Mouse (Mus musculus) Patski (cell line): ENCODE measurements around the gene Aurka. TPM values are rescaled to one million over a fixed set of nuclear protein-coding genes. Genes with fewer than 3 reads are reported as not detected.

Source experiments
- ATAC-seq: fragments of 100-300 bp; one replicate; pipeline ENCODE4 v1.8.0; 2021
- CTCF ChIA-PET: fragments of 350-600 bp; sonication (Branson Sonifier 250); formaldehyde crosslinking; loops from one replicate; lab custom pipeline; 2022; ENCODE audit warnings: inconsistent platforms; lab: Charles Lee
- POLR2A ChIA-PET: fragments of 350-600 bp; sonication (Branson Sonifier 250); formaldehyde crosslinking; loops from one replicate; lab custom pipeline; 2022; ENCODE audit warnings: antibody characterized with exemption, inconsistent platforms; lab: Charles Lee
- DNase-seq: peaks from one replicate; pipeline ENCODE4 v3.0.0-alpha.2; 2011; ENCODE audit warnings: low read depth, low spot score
- H3K27me3 ChIP-seq: fragments of 371-371 bp; one replicate; pipeline ENCODE4 v1.5.1; 2021
- CTCF ChIP-seq: fragments of 100-300 bp; IDR thresholded peaks from one replicate; pipeline ENCODE4 v1.5.1; 2021
- in situ Hi-C: fragments of 300-500 bp; cut with MboI; formaldehyde crosslinking; loops from 3 replicates; pipeline ENCODE4 v1.11.1; 2018; ENCODE audit warnings: low pct_unique_long_range_greater_than_20kb, mixed read lengths
- polyA plus RNA-seq: library from polyadenylated mRNA; unstranded; gene quantifications from one replicate; pipeline ENCODE4 v1.2.3, GENCODE M21; 2021

Aurka gene
- polyA plus RNA-seq, 1 experiment from 2014 or later, result 40.7 TPM

DNA sequence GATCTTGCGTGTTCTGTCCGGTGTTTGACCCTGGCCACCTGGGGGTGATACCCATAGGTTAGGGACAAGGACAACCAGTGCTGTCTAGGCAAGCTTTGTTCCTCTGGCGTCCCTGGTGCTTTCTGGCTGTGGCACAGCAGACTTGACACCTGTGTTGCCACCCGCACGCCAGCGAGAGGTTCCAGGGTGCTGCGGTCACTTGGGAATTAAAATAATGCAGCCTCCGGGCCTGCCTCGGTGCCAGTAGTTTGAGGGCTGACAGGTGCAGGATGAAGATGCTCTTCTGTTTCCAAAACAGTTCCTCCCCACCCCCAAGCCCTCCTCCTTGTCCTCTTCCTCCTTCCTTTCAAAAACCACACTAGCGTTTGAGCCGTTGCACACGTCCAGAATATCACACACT, 11.6 kb upstream of the Aurka start:
- no peaks in the 10 kb centered on the region for H3K27me3 ChIP-seq
- DNase-seq (no peak), ATAC-seq (no peak)
- in situ Hi-C loops, result no loop called here
- ChIA-PET POLR2A (no interaction called here), CTCF (interaction anchor here (1.3 kb wide), 1 partner anchor 9 kb away, joined by 3 read pairs; no protein-coding TSS in a partner anchor)
- no peak for TF ChIP-seq CTCF

DNA sequence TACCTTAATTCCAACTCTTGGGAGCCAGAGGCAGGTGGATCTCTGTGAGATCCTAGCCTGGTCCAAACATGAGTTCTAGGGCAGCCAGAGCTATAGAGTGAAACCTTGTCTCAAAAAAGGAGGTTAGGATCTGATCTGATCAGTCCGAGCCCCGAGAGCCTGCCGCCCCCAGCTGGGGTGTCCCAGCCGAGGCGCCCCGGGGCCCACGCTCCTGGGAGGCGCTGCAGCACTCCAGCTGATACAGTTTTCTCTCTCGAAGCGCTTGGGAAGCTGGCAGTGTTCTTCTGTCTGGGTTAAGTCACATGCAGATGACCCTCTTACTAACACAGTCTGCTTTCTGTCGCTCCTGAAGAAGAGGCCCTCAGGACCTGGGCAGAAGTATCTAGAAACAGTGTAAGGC, 11.0 kb upstream of the Aurka start:
- DNase-seq (no peak), ATAC-seq (no peak)
- ChIA-PET POLR2A (interaction anchor here (1.3 kb wide), 1 partner anchor 9 kb away, joined by 3 read pairs; no protein-coding TSS in a partner anchor), CTCF (interaction anchor here (1.1 to 1.3 kb wide), 2 partner anchors 8 to 41 kb away, joined by 3 read pairs; no protein-coding TSS in a partner anchor)
- H3K27me3 ChIP-seq, result no peaks in the 10 kb centered on the region
- no peak for TF ChIP-seq CTCF
- in situ Hi-C loops, result no loop called here

DNA sequence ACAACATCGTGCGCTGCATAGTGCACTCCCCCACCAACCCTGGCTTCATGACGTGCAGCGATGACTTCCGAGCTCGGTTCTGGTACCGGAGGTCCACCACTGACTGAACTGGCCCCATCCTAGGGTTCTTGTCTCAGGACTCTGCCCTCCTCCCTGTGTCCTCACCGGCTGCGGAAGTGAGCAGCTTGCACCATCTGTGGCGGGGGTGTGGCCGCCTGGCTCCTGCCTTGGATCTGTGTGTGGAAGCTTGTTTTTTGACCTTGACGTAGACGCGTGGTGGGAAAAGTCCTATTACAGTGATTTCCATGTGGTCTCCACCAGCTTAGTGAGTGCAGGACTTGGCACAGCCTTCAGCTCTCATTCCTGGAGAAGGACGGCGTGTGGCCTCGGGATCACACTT, 10.2 kb upstream of the Aurka start:
- ATAC-seq (no peak), DNase-seq (no peak)
- no peak for TF ChIP-seq CTCF
- no peaks in the 10 kb centered on the region for H3K27me3 ChIP-seq
- CTCF ChIA-PET, result interaction anchor here (1.1 kb wide), 1 partner anchor 42 kb away, joined by 3 read pairs; no protein-coding TSS in a partner anchor
- POLR2A ChIA-PET, result interaction anchor here (1.3 kb wide), 1 partner anchor 9 kb away, joined by 3 read pairs; no protein-coding TSS in a partner anchor
- in situ Hi-C loops, result no loop called here

- DNase-seq (no peak), ATAC-seq (no peak)
- POLR2A ChIA-PET, result no interaction called here
- CTCF ChIA-PET, result interaction anchor here (0.6 to 1.1 kb wide), 4 partner anchors 9 to 98 kb away, joined by 3 read pairs; no protein-coding TSS in a partner anchor
- H3K27me3 ChIP-seq, result no peaks in the 10 kb centered on the region
- in situ Hi-C loops, result loop anchor here (5.0 to 10.0 kb wide), 2 partner anchors 59 to 266 kb away; no protein-coding TSS in a partner anchor
- TF ChIP-seq CTCF, result no peak
Observed at GRCm38 (mm10) chr2:172378332-172378731, 8.0 kb upstream of the Aurka start.

DNA sequence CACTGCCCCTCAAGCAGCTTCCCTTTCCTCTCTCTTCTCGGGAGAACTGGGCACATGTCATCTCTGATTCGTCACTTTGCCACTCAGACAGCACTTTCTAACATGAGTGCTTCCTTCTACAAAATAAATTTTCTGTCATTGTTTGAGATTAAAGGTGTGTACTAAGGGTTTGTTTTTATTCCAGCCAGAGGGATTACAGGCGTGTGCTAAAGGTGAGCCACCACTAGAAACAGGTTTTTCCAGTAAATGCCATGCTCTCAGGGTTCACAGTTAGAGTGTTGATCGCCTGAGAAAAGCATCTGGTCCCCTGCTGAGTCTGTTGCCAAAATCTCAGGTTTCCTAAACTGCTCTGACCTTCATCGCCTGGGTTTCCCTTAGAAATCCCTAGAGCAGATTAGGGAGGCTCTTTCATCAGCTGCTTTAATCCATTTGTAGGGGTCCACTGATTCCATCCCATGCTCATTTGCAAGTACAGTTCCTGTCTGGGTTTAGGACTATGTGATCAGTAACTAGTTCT, 6.7 kb upstream of the Aurka start:
- ChIA-PET POLR2A (interaction anchor here (0.7 kb wide), 1 partner anchor 48 kb away, joined by 3 read pairs; no protein-coding TSS in a partner anchor), CTCF (no interaction called here)
- TF ChIP-seq CTCF, result no peak
- in situ Hi-C loops, result loop anchor here (5.0 to 10.0 kb wide), 2 partner anchors 60 to 268 kb away; no protein-coding TSS in a partner anchor
- ATAC-seq (no peak), DNase-seq (no peak)
- H3K27me3 ChIP-seq, result no peaks in the 10 kb centered on the region

- H3K27me3 ChIP-seq, result no peaks in the 10 kb centered on the region
- in situ Hi-C loops, result loop anchor here (5.0 to 10.0 kb wide), 2 partner anchors 61 to 268 kb away; no protein-coding TSS in a partner anchor
- no peak for ATAC-seq
- DNase-seq, result no peak
- CTCF ChIA-PET, result interaction anchor here (1.0 kb wide), 1 partner anchor 11 kb away, joined by 4 read pairs; no protein-coding TSS in a partner anchor
- POLR2A ChIA-PET, result interaction anchor here (0.7 kb wide), 1 partner anchor 48 kb away, joined by 3 read pairs; no protein-coding TSS in a partner anchor
- TF ChIP-seq CTCF, result no peak
Observed at GRCm38 (mm10) chr2:172376551-172376950, 6.2 kb upstream of the Aurka start.

GRCm38 (mm10) chr2:172371258-172371657, 923 bp upstream of the Aurka start:
- DNase-seq, result no peak
- in situ Hi-C loops, result loop anchor here (10.0 kb wide), 1 partner anchor 274 kb away; no protein-coding TSS in a partner anchor
- ATAC-seq, result no peak
- no peak for TF ChIP-seq CTCF
- ChIA-PET CTCF (no interaction called here), POLR2A (interaction anchor here (0.6 to 1.0 kb wide), 2 partner anchors 9 to 54 kb away, joined by 3 read pairs; no protein-coding TSS in a partner anchor)
- H3K27me3 ChIP-seq, result no peaks in the 10 kb centered on the region

GRCm38 (mm10) chr2:172363176-172363575, 7.2 kb downstream of the Aurka start:
- in situ Hi-C loops, result no loop called here
- no peaks in the 10 kb centered on the region for H3K27me3 ChIP-seq
- ChIA-PET POLR2A (no interaction called here), CTCF (no interaction called here)
- TF ChIP-seq CTCF, result no peak
- ATAC-seq (no peak), DNase-seq (no peak)

DNA sequence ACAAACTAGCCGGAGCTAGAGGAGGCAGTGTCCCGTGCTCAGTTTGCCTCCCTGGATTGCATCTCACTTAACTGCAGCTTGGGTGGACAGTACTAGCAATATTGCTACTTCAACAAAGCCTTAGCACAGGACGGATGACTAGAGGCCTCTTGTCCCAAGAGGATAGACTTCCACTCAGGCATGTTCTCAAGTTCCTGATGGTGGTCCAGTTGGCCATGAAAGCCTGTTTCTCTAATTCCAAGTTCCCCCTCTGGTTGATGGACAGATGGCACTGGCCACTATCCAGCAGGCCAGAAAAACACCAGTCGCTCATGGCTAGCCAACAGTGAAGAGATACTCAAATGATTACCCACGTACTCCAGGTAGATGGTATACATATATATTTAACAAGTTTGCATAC, 14.5 kb downstream of the Aurka start:
- ChIA-PET CTCF (no interaction called here), POLR2A (no interaction called here)
- DNase-seq, result no peak
- H3K27me3 ChIP-seq, result no peaks in the 10 kb centered on the region
- no peak for TF ChIP-seq CTCF
- ATAC-seq, result no peak
- in situ Hi-C loops, result no loop called here

GRCm38 (mm10) chr2:172354761-172355160, 15.6 kb downstream of the Aurka start:
- in situ Hi-C loops, result no loop called here
- H3K27me3 ChIP-seq, result no peaks in the 10 kb centered on the region

DNA sequence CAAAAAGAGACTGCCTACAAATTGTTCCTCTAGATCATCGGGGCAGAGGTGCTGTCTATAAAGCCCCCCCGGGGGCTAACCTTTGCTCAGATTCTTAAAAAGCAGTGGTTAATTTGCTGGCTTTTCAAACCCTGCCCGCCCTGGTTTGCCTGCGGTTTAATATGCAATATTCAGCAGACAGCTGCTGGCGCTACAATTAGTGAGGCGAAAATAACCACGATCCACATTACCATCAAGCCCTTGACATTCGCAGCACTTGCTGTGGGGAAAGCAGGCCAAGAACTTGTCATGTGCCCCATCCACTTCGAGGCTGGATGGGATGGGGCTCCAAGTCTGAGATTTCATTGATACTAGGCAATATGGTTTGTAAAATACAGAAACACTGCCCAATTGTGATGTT, 17.1 kb downstream of the Aurka start:
- no peak for DNase-seq

More at GRCm38 (mm10) chr2:172354761-172355160, 15.6 kb downstream of the Aurka start:
- CTCF ChIA-PET, result interaction anchor here (0.7 kb wide), 1 partner anchor 9 kb away, joined by 3 read pairs; no protein-coding TSS in a partner anchor
- no peak for TF ChIP-seq CTCF
- no peak for ATAC-seq
- POLR2A ChIA-PET, result no interaction called here
- DNase-seq, result no peak

More for the DNA sequence above, 17.1 kb downstream of the Aurka start:
- ChIA-PET CTCF (no interaction called here), POLR2A (no interaction called here)
- in situ Hi-C loops, result no loop called here
- TF ChIP-seq CTCF, result no peak
- H3K27me3 ChIP-seq, result no peaks in the 10 kb centered on the region
- no peak for ATAC-seq
